Mouse (Mus musculus) monocyte, adult 2 months (primary cell): ENCODE results near the gene Rftn1.

Source experiments
- DNase-seq, 2 experiments: peaks; one replicate each; pipeline ENCODE4 v3.0.0; 2022; ENCODE audit warnings: low spot score in 2 of 2, low read depth in 1 of 2

Rftn1 gene

GRCm38 (mm10) chr17:49993631-49994030 lies 196.8 kb downstream of the Rftn1 start:
- DNase-seq, result no peak

- no peak for DNase-seq
These were observed 197.6 kb downstream of the Rftn1 start for GRCm38 (mm10) chr17:49992625-49993603.

DNA sequence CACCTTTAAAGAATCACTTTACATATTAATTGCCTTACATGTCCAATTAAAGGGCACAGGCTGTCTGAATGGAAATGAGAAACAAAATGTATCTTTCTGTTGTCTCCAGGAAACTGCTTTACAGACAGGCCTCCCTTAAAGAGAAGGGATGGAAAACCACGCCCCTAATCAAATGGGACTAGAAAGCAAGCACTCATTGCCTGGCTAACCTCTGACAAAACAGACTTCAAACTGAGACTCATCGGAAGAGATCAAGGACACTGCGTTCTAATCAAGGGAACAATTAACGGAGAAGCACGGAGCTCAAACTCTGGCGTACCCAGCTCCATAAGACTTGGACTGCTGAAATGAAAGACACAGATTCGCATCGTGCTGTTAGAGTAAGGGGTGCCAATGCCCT lies 200.9 kb downstream of the Rftn1 start:
- DNase-seq, result no peak

- no peak for DNase-seq
These were observed 203.4 kb downstream of the Rftn1 start for GRCm38 (mm10) chr17:49987095-49987494.

- no peak for DNase-seq
These were observed 207.0 kb downstream of the Rftn1 start for GRCm38 (mm10) chr17:49983478-49983877.

GRCm38 (mm10) chr17:49982611-49983390 lies 207.7 kb downstream of the Rftn1 start:
- DNase-seq, result no peak

DNA sequence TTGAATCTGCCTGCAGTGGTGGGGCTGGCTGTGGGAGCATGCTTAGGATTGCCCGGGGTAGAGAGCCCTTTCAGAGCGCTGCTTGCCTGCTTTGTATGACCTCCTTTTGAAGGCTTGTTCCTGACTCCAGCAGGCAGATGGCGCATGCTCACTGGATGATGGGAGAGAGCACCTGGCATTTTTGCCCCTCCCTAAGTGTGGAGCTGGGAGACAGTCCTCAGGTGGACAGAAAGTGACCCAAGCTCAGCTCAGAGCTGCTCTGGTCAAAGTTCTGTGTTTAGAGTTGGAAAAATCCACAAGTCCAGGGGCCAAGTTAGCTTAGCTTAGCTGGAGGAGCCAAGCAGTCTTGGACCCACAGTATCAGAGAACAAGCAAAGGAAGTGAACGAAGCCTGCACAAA lies 208.9 kb downstream of the Rftn1 start:
- no peak for DNase-seq

- no peak for DNase-seq
These were observed 210.7 kb downstream of the Rftn1 start for GRCm38 (mm10) chr17:49979761-49980285.

- DNase-seq, result no peak
These were observed 213.1 kb downstream of the Rftn1 start for GRCm38 (mm10) chr17:49977424-49977790.

- DNase-seq, result no peak
These were observed 213.6 kb downstream of the Rftn1 start for GRCm38 (mm10) chr17:49976678-49977423.

GRCm38 (mm10) chr17:49975481-49975880 lies 215.0 kb downstream of the Rftn1 start:
- DNase-seq, result no peak

DNA sequence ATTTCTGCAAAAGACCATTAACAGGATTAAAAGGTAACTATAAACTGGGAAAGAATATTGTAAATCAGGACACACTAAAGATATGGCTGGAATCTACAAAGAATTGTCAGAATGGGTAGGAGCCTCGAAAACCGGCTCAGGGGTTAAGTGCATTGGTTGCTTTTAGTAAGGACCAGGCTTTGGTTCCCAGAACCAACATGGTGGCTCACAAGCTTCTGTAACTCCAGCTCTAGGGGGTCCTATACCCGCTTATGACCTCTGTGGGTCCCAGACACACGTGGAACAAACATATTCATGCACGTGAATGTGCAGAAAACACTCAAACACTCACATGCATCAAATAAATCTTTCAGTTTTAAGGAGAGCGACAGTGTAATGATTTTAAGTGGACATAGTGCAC lies 215.5 kb downstream of the Rftn1 start:
- DNase-seq, result no peak

DNA sequence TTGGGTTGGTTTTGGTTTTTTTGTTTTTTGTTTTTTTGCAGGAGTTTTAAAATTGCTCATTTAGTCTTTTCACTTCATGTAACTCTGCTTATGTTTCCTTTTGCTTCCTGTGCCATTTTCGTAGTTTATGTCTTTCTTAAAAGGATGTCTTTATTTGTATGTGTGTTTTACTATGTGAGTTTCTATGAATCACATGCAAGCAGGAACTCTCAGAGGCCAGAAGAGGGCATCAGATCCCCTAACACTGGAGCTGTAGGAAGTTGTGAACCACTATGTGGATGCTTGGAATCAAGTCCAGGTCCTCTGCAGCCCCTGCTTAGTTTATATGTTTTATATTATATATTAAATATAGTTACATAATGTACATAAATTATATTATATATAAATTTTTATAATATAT lies 218.3 kb downstream of the Rftn1 start:
- DNase-seq, result no peak

GRCm38 (mm10) chr17:49971057-49971456 lies 219.4 kb downstream of the Rftn1 start:
- no peak for DNase-seq

DNA sequence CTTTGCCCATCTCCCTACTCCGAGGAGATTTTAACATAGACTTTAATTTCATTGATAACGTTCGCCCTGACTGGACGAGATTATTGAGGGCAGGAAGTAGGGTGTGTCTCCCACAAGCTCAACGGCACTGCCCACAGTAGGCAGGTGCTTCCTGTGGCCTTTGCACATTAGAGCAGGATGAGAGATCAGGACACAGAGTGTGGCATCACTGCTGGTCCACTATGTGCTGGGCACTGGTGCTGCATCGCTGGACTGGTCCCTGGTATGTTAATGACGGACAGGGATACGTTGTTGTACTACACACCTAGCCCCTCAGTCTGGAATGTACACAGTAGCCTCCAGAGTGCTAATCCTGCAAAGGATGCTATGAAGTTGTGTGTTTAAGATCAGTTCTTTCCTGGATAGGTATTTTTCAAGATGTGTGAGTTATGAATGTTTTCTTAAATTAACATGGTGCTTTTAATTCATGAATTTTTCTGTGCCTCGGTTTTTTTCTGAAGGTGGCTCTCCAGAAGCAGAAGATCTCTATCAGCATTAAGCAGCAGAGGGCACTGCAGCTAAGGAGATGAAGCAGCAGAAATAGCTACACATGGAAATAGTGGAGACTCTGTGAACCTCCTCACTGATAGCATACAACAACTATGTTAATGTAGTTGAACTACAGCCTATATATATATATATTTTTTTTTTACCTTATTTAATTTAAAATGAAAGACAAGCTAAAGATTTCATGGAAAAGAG lies 221.8 kb downstream of the Rftn1 start:
- DNase-seq, result peak in 1 of 2 experiments; percentile 16

DNA sequence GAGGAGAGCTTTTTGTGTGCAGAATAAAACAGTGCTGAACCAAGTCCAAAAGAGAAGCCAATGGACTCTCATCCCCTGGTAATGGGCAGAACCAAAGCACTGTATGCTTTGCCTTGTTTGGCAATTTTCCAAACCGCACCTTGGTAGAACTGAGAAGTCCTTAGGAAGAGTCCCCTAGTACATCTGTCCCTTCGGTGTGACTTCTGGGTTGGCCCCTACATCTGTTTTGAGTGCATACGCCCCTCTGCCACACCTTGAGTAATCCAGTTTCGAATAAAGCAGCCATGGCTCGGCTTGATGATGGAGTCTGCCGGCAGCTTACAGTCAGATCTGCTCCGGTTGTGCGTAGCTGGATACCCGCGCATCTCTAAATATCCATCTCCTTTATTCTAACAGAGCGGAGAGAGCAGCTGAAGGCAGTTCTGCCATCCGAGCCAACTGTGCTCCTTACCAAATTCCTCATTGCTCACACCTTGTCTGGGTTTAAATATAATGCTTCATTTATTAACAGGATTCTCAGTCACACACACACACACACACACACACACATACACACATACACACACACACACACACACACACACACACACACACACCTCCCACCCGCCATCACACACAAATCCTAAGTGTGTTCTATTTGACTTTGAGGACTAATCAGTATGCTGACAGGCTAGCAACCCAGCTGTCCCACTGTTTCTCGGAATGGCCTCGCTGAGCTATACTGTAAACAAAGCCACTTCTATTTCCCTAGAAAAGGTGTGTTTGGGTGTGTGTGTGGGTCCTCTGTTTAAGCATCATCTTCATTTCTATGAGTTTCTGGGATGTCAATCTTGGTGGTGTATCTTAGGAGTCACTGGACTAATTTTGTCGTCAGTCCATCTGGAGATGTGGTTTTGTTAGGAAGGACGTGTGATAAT lies 224.4 kb downstream of the Rftn1 start:
- no peak for DNase-seq

DNA sequence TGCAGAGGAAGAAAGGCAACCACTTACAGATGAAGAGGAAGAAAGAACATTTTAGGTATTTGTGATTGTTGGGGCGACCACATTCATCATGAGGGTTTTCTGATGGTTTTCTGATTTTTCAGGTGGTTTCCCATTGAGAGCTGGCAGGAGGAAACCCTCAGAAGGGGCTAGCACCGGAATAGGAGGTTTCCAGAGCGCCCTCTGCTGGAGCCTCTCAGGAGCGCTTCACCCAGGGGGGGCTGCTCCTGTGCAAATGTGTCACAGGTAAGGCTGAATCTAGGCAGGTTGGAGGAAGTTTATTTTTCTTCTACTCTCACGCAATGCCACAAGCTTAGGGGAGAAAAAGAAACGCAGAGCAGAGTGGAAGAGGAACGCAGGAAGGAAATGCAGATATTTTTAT lies 225.4 kb downstream of the Rftn1 start:
- DNase-seq, result no peak

DNA sequence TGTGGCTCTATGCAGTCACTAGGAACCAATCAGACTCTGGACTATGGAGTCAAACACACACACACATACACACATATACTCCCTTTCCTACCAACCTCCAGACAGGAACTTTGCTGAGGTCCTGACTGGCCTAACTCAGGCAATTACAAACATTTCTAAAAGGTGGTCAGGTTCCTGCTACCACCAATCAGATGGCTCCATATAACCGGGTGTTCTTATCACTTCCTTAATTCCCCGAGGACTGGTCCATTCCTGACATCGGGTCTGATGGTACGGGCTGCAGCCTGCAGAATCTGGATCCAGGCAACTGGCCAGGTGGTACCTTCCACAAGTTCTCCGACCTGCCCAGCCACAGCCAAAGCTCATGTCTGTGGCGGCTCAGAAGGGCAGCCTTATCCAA lies 226.0 kb downstream of the Rftn1 start:
- no peak for DNase-seq

DNA sequence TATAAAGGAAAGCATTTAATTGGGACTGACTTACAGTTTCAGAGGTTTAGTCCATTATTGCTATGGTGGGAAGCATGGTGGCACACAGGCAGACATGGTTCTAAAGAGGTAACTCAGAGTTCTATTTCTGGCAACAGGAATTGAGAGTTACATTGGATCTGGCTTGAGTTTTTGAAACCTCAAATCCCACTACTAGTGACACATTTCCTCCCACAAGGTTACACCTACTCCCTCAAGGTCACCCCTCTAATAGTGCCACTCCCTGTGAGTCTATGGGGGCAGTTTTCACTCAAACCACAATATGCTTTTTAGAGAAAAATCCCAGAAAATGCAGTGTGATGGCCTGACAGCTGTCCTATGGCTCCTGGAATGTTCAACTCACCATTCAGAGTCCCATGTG lies 231.5 kb downstream of the Rftn1 start:
- no peak for DNase-seq
